Mouse (Mus musculus) myocyte (in vitro differentiated cells): ENCODE results near the gene Wdr12.
"Not testable (repeated sequence)": the region's sequence is repeated elsewhere in the genome, so short reads cannot be mapped to it uniquely, and the experiment has no call there.

Experiments used
- CEBPB ChIP-seq: IDR thresholded peaks from 2 replicates; pipeline ENCODE4 v1.6.1; 2011; ENCODE audit warnings: mild to moderate bottlenecking, moderate library complexity; ENCODE audit not compliant: poor library complexity, insufficient read depth, severe bottlenecking
- E2F4 ChIP-seq: IDR thresholded peaks from one replicate; pipeline ENCODE4 v1.6.1; 2011; ENCODE audit warnings: mild to moderate bottlenecking, control low read depth, moderate library complexity; ENCODE audit not compliant: insufficient read depth
- MAX ChIP-seq: IDR thresholded peaks from one replicate; pipeline ENCODE4 v1.6.1; 2011; ENCODE audit warnings: low read depth, mild to moderate bottlenecking, control low read depth
- MYOD1 ChIP-seq, 3 experiments: IDR thresholded peaks; one replicate each; pipeline ENCODE4 v1.6.1; 2011; ENCODE audit warnings: control low read depth in 2 of 3, low read depth in 2 of 3, mild to moderate bottlenecking in 2 of 3, moderate library complexity in 1 of 3; ENCODE audit not compliant: insufficient read length in 2 of 3, control insufficient read depth in 1 of 3
- MYOG ChIP-seq, 3 experiments: IDR thresholded peaks; one replicate each; pipeline ENCODE4 v1.6.1; 2011; ENCODE audit warnings: control low read depth in 2 of 3, low read depth in 2 of 3, mild to moderate bottlenecking in 2 of 3; ENCODE audit not compliant: insufficient read length in 2 of 3, control insufficient read depth in 1 of 3, insufficient read depth in 1 of 3
- POLR2A ChIP-seq: IDR thresholded peaks from one replicate; pipeline ENCODE4 v1.6.1; 2011; ENCODE audit warnings: low read depth, mild to moderate bottlenecking, control low read depth, moderate library complexity; ENCODE audit not compliant: insufficient read length
- POLR2AphosphoS2 ChIP-seq: IDR thresholded peaks from one replicate; pipeline ENCODE4 v1.6.1; 2011; ENCODE audit warnings: low read depth, control low read depth; ENCODE audit not compliant: insufficient read length
- REST ChIP-seq: IDR thresholded peaks from one replicate; pipeline ENCODE4 v1.6.1; 2011; ENCODE audit warnings: mild to moderate bottlenecking, control low read depth, moderate library complexity; ENCODE audit not compliant: insufficient read depth, insufficient read length
- SRF ChIP-seq: IDR thresholded peaks from one replicate; pipeline ENCODE4 v1.6.1; 2011; ENCODE audit warnings: low read depth; ENCODE audit not compliant: control insufficient read depth, insufficient read length
- TCF12 ChIP-seq: IDR thresholded peaks from one replicate; pipeline ENCODE4 v1.6.1; 2011; ENCODE audit warnings: mild to moderate bottlenecking, control low read depth; ENCODE audit not compliant: poor library complexity, insufficient read depth, severe bottlenecking
- TCF3 ChIP-seq: IDR thresholded peaks from one replicate; pipeline ENCODE4 v1.6.1; 2011; ENCODE audit warnings: low read depth, control low read depth; ENCODE audit not compliant: insufficient read length
- USF1 ChIP-seq: IDR thresholded peaks from one replicate; pipeline ENCODE4 v1.6.1; 2011; ENCODE audit warnings: low read depth, mild to moderate bottlenecking, control low read depth, moderate library complexity

- not testable (repeated sequence) for TF ChIP-seq E2F4; USF1; POLR2A; TCF12; POLR2AphosphoS2; TCF3; MYOG (IDR thresholded peaks at IDR 0.05; ENCODE audit: control insufficient read depth in 1 of 3, insufficient read depth in 1 of 3, insufficient read length in 2 of 3, low read depth in 2 of 3); REST; SRF; MAX; MYOD1 (IDR thresholded peaks at IDR 0.05; ENCODE audit: control insufficient read depth in 1 of 3, insufficient read length in 2 of 3, low read depth in 2 of 3); CEBPB
These were observed 27.7 kb downstream of the Wdr12 start for GRCm38 (mm10) chr1:60070725-60071124.
